Mouse (Mus musculus) olfactory bulb, adult 2 months (tissue): ENCODE data around the gene Dpf1.

Experiments used
- CTCF ChIP-seq: fragments of 200-500 bp; IDR thresholded peaks from 2 replicates; pipeline ENCODE4 v1.5.1; 2012; ENCODE audit warnings: low read depth, mild to moderate bottlenecking, low read length, moderate library complexity; ENCODE audit not compliant: insufficient read depth
- POLR2A ChIP-seq: fragments of 200-500 bp; IDR thresholded peaks from 2 replicates; pipeline ENCODE4 v1.6.1; 2012; ENCODE audit warnings: mild to moderate bottlenecking, low read depth, low read length, moderate library complexity; ENCODE audit not compliant: insufficient read depth

DNA sequence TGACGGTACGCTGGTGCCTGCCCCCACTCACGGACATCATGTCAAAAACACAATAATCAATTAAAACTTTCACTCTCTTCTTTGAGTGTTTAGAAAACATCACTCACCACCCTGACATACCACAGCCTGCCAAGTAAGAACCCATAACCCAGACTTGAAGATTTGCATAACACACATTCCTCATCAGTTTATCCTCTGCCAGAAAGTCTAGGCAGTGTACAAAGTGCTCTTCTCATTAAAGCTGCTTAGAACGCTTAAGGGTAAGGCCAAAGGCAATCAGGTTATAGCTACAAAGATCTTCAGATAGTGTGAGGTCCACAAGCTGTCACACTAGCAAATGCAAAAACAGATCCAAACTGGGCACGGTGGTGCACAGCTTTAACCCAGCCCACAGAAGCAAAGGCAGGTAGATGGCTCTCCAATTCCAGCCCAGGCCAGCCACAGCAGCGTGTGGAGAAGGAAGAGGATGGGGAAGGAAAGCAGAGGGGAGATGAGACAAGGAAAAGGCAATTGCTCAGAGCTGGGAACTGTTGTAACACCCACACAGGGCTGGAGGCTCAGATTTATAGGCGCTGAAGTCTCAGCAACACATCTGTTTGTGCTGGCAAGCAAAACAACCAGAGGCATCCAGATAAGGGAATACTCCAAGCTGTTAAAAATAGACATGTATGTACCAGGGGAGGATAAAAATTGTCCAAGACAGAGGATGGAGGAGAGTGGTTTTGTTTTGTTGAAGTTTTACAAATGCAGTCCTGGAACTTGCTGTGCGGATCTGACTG, 31.9 kb upstream of the Dpf1 start:
- TF ChIP-seq CTCF (no peak), POLR2A (no peak)
